Mouse (Mus musculus) G1E-ER4 (cell line): ENCODE data around the gene Trpv2. TPM values are rescaled to one million over a fixed set of nuclear protein-coding genes. Genes with fewer than 3 reads are reported as not detected.

ENCODE experiments used
- GATA1 ChIP-seq: IDR thresholded peaks from one replicate; pipeline ENCODE4 v1.8.0; 2012; ENCODE audit warnings: low read length, inconsistent platforms
- polyA plus RNA-seq: library from polyadenylated mRNA; stranded (reverse); fragments of >175 nt; gene quantifications from 2 replicates; pipeline ENCODE4 v1.2.3, GENCODE M21; 2012

Gene Trpv2
- polyA plus RNA-seq, 1 experiment = 1.8 TPM

DNA sequence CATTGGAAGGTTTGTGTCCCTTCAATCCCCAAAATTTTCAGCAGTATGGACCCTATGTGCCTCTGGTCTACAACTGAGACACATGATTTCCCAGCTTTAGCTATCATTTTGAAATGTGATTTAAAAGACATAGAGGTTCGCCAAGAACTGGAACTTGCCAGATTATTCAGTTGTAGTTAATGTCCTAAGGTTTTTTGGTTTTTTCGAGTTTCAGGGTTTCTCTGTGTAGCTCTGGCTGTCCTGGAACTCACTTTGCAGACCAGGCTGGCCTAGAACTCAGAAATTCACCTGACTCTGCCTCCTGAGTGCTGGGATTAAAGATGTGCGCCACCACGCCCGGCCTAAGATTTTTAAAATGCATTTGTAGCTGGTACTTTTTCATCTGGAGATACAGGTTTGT is 20.7 kb upstream of the Trpv2 start:
- no peak for TF ChIP-seq GATA1

DNA sequence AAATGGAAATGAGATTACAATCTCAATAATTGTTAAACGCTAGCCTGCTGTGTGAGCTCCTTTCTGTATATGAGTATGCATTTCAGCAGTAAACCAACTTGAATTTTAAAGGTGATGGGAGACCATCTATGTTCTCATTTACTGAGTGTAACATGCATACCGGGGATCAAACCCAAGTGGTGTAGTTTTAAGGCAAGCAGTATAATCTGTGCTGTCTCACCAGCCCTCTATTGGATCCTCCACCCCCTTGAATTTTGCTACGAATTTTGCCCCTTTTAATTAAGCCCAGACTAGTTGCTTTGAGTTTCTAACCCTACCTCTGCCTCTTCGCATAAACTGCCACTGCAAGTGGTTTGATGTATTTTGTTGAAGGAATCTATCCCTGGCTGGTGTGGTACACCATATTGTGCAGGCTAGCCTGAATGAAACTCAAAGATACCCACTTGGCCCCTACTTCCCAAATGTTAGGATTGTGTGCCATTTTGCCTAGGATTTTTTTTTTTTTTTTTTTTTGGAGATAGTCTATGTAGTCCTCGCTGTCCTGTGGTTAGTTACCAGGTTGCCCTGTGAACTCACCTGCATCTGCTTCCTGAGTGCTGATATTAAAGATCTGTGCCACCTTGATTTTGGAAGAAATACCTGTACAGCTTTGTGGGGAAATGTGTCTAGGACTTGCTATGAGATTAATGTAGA is 20.0 kb upstream of the Trpv2 start:
- TF ChIP-seq GATA1 = no peak

DNA sequence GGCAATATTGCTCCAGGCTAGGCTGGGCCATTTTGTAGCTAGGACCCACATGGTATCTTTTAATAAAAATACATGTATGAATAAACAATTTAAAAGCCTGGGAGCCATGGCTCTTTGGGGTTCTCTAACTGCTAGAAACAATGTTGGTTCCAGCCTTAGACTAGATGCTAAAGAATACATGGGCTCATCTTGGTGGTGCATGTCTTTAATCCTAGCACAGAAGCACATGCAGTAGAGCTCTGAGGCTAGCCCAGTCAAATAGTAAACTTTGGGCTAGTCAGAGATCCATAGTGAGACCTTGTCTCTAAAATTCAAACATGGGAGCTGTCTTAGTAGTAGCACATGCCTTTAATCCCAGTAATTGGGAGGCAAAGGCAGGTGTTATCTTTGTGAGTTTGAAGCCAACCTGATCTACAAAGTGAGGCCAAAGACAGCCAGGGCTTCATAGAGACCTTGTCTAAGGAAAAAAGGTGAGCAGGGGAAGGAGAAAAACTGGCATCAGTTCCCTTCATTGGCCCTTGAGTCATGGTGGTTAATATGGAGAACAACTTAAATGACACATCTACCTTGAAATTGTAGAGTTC is 19.3 kb upstream of the Trpv2 start:
- TF ChIP-seq GATA1 = no peak

DNA sequence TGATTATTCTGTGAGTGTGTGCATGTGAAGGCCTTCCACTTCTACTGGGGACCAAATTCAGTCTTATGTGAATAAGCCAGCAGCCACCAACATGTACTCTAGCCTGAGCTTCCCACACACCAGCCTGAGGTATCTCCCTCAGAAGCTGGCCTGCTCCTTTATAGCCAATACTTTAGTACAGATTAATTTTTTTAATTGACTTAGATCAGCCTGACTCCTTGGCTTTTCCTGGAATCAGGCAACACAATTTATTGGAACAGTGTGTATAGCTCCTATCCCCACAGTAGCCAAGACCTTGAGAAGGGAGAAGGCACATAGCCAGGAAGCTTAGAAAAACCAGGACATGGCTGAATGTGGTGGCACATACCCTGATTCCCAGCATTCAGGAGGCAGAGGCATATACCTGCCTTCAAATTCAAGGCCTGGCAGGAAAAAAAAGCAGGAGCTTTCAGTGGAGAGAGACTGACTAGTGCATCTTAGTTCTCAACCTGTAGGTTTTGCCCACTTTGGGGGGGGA is 18.3 kb upstream of the Trpv2 start:
- TF ChIP-seq GATA1 = no peak

DNA sequence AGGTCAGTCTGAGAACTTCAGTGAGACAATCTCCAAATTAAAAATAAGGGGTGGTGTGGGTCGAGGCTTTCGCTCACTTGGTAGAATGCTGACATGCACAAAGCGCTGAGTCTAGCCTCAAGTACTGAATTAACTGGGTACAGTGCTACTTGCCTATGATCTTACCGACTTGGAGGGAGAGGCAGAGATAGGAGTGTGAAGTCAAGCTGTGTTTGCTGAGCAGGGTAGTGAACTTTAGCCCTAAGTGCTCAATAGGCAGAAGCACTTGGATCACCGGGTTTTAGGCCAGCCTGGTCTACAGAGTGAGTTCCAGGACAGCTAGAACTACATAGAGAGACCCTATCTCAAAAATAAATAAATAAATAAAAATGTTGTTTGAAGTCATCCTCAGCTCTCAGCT is 17.1 kb upstream of the Trpv2 start:
- TF ChIP-seq GATA1 = no peak

DNA sequence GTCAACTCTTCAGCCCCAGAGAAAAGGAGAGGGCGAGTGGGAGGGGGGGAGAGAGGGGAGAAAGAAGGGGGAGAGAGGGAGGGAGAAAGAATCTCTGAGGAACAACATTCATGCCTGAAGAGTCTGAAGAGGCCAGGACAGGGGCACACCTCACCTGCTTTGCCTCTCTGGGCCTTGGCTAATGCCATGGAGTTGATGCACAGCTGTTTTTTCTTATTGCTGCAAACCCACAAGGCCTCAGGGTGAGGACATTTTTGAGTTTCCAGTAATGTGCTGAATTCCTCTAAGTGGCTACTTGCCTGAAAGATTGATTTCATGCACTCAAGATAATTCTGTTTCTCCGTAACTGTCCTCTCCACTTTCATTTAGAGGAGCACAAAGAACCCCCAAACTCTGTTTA is 16.1 kb upstream of the Trpv2 start:
- TF ChIP-seq GATA1 = no peak

DNA sequence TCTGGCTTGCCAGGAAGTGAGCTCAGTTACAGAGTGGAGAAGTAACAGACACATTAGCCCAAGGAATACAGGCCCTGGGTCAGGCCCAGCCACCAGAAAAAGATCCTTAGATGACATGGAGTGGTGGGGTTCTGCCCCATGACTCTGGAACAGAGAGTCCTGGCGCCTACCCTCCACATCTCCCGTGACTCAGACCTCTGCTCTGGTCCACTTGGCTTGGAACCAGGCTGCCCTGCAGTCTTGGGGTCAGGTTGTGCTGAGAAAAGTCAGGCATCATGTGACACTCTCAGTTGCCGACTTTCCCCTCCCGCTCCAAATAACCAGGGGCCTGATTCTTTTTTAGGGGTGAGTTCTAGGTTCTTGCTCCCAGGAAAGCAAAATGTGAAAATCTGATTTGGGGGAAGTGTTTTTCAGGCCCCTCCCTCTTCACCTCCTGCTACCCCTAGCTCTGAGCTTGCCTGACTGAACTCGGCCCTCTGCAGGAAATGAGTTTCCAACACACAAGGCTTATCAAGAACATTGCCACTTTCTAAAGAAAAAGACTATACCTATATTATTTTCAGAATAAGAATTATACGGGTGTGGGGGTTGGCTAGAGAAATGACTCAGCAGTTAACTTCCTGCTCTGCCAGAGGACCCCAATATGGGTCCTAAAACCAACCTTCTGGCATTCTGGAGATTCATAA is 15.2 kb upstream of the Trpv2 start:
- TF ChIP-seq GATA1 = no peak

DNA sequence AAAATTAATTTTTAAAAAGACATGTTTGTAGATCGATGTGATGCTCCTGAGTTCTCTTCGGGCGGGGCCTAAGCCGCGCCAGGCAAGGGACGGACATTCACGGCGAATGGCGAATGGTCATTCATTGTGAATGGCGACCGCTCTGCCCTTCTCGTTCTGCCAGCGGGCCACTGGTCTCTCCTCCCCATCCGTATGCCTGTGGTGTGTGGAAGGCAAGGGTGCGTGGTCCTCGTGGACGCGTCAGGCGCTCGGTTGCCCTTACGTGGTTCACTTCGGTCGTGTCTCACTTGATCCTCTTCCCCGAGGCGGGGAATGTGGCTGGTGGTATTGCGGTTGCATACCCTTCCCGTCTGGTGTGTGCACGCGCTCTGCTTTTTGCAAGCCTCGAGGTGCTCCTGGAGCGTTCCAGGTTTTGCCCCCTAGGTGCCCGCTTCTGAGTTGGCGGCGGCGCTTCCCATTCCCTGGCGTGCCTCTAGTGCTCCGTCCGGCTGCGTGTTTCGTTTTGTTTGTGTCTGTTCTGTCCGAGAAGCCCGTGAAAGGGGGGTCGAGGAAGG is 13.7 kb upstream of the Trpv2 start:
- no peak for TF ChIP-seq GATA1

DNA sequence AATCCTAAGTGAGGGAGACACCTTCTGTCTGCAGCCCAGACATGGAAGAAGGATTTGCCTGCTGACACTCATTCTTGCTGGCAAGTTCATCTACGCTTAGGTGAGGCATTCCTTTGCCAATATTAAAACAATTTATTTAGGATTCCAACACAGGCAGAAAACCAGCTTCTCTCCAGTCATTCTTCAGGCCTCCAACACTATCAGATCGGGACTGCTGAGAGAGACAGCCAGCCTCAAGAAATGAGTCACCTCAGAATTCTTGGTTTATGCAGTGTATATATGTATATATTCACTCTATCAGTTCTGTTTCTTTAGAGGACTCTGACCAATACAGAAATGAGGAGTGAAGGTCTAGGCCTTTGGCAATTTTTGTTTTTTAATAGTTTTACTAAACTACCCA is 10.7 kb upstream of the Trpv2 start:
- TF ChIP-seq GATA1 = no peak

DNA sequence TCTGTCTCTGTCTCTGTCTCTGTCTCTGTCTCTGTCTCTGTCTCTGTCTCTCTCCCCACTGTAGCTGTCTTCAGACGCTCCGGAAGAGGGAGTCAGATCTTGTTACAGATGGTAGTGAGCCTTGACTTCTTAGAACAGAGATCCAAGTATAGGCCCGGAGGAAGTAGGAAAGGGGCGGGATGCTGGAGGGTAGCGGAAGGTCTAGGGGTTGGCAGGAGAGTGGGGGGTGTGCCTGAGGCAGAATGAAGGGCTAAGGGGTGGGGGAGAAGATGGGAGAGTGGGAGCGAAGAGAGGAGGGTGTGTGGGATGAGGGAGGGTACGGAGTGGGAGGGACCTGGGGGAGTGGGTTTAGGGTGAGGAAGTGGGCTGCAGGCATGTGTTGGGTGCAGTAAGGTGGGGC is 8.5 kb upstream of the Trpv2 start:
- no peak for TF ChIP-seq GATA1

DNA sequence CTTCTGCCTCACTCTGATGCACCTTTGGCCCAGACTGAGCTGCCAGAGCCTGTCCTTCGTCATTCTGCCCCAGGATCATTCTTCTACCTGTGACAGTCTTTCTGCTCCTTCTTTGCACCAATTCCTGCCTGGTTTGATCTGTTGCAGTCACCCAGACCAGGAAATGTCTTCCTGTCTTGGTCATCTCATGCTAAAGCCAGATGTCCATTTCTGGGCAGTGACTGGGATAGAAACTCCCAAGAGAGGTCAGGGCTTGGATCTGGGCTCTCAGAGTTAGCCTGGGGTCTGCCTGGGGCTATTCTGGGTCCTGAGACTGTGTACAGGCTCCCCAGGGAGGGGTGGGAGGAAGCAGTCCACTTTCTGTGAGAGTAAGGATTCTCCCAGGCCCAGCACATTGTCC is 8.1 kb upstream of the Trpv2 start:
- no peak for TF ChIP-seq GATA1

DNA sequence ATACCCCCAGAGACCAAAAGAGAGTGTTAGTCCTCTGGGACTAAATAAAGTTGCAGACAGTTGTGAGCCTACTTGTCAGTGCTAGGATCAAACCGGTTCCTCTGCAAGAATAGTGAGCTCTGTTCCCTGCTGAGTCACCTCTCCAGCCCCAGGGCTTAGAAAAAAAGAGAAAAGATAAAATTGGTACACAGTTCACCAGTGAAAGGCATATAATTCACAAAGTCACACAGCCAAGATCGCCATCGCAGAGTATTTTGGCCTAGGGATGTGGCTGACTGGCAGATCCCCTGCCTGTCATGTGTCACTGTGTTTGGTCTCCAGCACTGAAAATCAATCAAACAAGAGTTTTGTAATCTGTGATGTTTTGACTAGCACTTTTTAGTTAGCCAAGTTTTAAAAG is 6.0 kb upstream of the Trpv2 start:
- no peak for TF ChIP-seq GATA1

DNA sequence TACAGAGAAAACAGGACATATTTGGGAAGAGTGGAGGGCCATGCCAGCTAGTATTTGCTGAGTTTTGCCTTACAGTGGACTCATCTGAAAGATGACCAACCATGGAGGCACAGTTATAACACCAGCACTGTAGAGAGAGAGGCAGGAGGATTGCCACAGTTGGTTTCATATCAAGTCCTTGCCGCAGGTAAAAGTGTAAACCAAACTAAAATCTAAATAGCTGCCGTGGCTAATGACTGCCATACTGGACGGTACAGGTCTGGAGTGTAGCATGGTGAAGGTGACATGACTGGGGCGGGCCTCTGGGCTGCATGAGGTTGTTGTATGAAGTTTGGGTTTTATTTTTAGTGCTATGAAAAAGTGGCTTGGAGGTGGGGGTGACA is 408 bp downstream of the Trpv2 start:
- TF ChIP-seq GATA1 = no peak

DNA sequence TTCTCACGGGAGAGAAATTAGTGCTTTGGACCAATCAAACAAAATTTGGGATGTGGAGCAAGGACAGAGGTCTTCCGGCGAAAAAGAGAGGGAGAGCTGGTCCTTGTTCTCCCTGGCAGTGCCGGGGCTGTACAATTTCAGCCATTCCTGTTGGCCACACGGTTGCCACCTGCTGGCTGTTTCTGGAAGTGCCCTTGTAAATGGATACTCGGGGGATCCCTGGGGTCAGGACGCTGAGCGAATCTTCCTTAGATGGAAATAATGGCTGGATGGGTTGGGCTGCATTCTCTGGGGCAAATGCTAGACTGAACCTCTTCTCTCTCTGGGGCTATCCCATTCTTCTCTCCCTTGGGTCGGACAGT is 992 bp downstream of the Trpv2 start:
- TF ChIP-seq GATA1 = no peak

DNA sequence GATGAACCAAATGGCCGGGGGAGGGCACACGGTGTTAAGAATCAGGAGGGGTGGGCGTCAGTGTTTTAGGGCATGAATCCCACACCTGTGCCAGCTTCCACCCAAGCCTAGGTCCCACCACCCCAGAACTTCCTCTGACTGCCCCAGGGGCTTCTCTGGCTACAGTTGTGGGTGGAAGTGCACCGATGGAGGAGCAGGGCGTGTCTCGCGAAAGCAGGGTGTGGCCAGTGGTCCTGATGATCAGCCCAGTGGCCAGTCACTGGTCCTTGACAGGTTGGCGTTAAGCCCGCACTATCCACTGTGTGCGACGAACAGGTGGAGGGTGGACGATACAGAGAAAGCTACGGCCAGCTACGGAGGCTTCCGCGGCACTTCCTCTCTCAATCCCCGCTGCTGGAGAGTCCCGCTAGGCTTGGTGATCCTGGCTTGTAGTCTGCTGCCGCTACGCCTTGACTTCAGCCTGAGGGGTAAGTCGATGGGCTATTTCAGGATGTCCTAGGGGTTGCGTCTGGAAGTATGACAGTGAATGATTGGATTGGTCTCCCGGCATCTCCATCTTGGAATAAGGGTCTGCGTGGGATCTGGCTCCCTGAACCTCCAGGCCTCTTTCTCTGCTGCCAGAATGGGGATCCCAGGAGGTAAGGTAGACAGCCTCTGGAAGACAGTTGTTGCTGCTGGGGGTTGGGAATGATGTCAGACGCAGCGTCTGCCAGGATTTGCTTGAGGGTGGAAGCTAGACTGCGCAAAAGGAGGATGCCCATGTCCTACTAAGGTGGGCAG is 1.6 kb downstream of the Trpv2 start:
- no peak for TF ChIP-seq GATA1
